Mouse (Mus musculus) limb, embryonic 10.5 days (tissue): ENCODE data around the gene Rhof. TPM values are rescaled to one million over a fixed set of nuclear protein-coding genes. Genes with fewer than 3 reads are reported as not detected.

ENCODE experiments used
- DNase-seq: peaks from one replicate; pipeline ENCODE4 v3.0.0-alpha.2; 2017; ENCODE audit warnings: low spot score
- H3K27ac ChIP-seq: fragments of 300-500 bp; sonication (generic); 2 replicates; pipeline ENCODE4 v1.5.1; 2016; ENCODE audit warnings: mild to moderate bottlenecking
- H3K27me3 ChIP-seq: fragments of 300-500 bp; sonication (generic); 2 replicates; pipeline ENCODE4 v1.6.1; 2016; ENCODE audit warnings: low read depth, mild to moderate bottlenecking; ENCODE audit not compliant: poor library complexity, severe bottlenecking
- H3K36me3 ChIP-seq: fragments of 300-500 bp; sonication (generic); 2 replicates; pipeline ENCODE4 v1.6.1; 2016; ENCODE audit warnings: mild to moderate bottlenecking, moderate library complexity
- H3K4me1 ChIP-seq: fragments of 300-500 bp; sonication (generic); 2 replicates; pipeline ENCODE4 v1.6.1; 2016
- H3K4me3 ChIP-seq: fragments of 300-500 bp; sonication (generic); 2 replicates; pipeline ENCODE4 v1.5.1; 2016; ENCODE audit warnings: mild to moderate bottlenecking, moderate library complexity
- H3K9me3 ChIP-seq: fragments of 300-500 bp; sonication (generic); replicated peaks from 2 replicates; pipeline ENCODE4 v1.6.1; 2016; ENCODE audit warnings: mild to moderate bottlenecking
- WGBS: fragments of 180-500 bp; shearing (Covaris S2); methylation state at CpG from one replicate; pipeline ENCODE4 v1.1.7; 2016; 5-methylcytosine and 5-hydroxymethylcytosine counted together
- polyA plus RNA-seq: library from polyadenylated mRNA; unstranded; fragments of >200 nt; fragmentation: Nextera tagmentation; extraction: Ambion mirVana; gene quantifications from 2 replicates; pipeline ENCODE4 v1.2.1, GENCODE M21; 2016

Rhof gene
- polyA plus RNA-seq, 1 experiment from 2014 or later = 2.0 TPM

DNA sequence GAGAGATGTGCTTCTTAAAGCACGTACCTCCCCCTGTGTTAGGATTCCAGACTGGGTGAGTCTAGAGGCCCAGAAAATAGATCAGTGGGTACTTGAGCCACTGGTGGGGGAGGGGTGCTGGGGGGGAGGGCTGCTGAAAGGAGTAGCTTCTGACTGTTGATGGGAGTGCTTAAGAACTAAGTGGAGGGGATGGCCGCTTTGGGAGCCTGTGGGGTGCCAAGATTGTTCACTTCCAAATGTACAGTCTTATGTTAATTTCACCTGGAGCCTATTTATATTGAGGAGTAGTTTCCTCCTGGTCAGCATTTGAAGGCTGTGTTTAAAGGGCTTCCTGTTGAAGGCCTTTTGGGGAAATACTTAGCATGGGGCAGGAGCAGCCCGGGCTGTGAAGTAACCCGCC, 25.5 kb upstream of the Rhof start:
- H3K27me3 ChIP-seq = no peaks in the 10 kb centered on the region
- 94% methylated on average over 4 of the region's 4 CpGs for WGBS

DNA sequence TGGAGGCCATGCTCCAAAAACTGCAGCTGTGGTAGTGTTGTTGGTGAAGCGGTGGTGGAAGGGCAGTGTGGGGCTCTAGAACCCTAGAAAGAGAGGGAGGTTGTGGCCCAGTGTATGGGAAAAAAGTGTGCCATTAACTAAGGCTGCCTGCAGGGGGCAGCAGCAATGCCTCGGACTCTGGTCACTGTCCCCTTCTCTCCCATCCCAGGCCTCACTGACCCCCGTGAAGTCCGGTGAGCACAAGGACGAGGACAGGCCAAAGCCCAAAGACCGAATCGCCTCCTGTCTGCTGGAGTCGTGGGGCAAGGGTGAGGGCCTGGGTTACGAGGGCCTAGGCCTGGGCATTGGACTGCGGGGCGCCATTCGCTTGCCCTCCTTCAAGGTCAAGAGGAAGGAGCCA, 24.3 kb upstream of the Rhof start:
- Histone ChIP-seq H3K4me1 (peaks cover 2% of the 10 kb centered on the region; the same call in 1 of the 2 replicates), H3K9me3 (no peaks in the 10 kb centered on the region), H3K27me3 (no peaks in the 10 kb centered on the region), H3K4me3 (no peak overlapping the region), H3K27ac (no peak overlapping the region), H3K36me3 (peaks cover 96% of the 10 kb centered on the region)
- DNase-seq = no peak
- WGBS = 91% methylated on average over 12 of the region's 12 CpGs

More for the DNA sequence above, 25.5 kb upstream of the Rhof start:
- peaks cover 96% of the 10 kb centered on the region for H3K36me3 ChIP-seq
- H3K4me3 ChIP-seq = no peak overlapping the region
- H3K4me1 ChIP-seq = 0 out of 2 replicates have a peak, but pooled peaks cover 2% of the 10 kb centered on the region
- no peaks in the 10 kb centered on the region for H3K9me3 ChIP-seq
- no peak overlapping the region for H3K27ac ChIP-seq
- DNase-seq = no peak

DNA sequence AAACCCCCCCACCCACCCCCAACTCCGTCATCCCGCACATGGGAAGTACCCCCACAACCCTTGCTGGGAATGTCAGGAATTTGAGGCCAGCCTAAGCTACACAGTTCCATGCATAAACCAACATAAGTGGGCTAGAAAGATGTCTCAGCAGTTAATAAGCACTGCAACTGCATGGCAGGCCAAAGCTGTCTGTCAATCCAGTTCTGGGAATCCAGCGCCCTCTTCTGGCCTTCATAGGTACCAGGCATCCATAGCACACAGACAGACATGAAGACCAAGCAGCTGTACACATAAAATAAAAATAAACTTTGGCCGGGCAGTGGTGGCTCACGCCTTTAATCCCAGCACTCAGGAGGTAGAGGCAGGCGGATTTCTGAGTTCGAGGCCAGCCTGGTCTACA, 22.9 kb upstream of the Rhof start:
- H3K36me3 ChIP-seq = peaks cover 96% of the 10 kb centered on the region
- DNase-seq = peak; percentile 67
- WGBS = 64% methylated on average over 7 of the region's 7 CpGs
- H3K9me3 ChIP-seq = no peaks in the 10 kb centered on the region
- H3K4me3 ChIP-seq = no peak overlapping the region
- peaks cover 16% of the 10 kb centered on the region for H3K4me1 ChIP-seq
- no peaks in the 10 kb centered on the region for H3K27me3 ChIP-seq
- no peak overlapping the region for H3K27ac ChIP-seq

DNA sequence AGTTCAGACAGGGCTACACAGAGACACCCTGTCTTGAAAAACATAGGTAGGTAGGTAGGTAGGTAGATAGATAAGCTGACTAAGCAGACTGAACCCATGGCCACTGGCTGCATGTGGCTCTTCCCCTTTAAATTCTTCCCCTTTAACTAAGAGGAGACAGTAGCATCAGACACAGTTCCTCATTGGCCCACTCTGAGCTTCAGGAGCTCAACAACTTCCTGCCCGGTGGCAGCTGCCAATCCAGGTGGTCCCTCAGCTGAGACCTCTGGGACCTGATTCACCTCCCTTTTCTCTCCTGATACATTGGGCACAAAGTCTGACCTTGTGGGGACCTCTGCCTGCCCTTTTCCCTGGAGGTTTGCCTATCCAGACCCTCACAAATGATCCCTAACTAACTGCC, 20.4 kb upstream of the Rhof start:
- H3K4me3 ChIP-seq = no peak overlapping the region
- H3K27me3 ChIP-seq = no peaks in the 10 kb centered on the region
- no peaks in the 10 kb centered on the region for H3K9me3 ChIP-seq
- peaks cover 96% of the 10 kb centered on the region for H3K36me3 ChIP-seq
- peaks cover 41% of the 10 kb centered on the region for H3K4me1 ChIP-seq
- WGBS = 83% methylated on average over 1 of the region's 1 CpGs
- no peak overlapping the region for H3K27ac ChIP-seq
- DNase-seq = no peak

DNA sequence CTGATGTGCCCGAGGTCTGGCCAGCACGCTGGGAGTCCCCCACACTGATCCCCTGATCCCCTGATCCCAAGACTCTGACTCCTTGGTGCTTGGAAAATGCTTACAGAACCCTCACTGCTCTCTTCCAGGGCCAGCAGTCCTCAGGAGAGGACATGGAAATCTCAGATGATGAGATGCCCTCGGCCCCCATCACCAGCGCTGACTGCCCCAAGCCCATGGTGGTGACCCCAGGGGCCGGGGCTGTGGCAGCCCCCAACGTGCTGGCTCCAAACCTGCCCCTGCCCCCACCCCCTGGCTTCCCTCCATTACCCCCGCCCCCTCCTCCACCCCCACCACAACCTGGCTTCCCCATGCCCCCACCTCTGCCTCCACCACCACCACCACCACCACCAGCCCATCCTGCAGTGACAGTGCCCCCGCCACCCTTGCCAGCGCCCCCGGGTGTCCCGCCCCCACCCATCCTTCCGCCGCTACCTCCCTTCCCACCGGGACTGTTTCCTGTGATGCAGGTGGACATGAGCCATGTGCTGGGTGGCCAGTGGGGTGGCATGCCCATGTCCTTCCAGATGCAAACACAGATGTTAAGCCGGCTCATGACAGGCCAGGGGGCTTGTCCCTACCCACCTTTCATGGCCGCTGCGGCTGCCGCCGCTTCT, 19.3 kb upstream of the Rhof start:
- Histone ChIP-seq H3K9me3 (no peaks in the 10 kb centered on the region), H3K36me3 (peaks cover 96% of the 10 kb centered on the region), H3K4me1 (peaks cover 41% of the 10 kb centered on the region), H3K27me3 (no peaks in the 10 kb centered on the region), H3K27ac (no peak overlapping the region), H3K4me3 (no peak overlapping the region)
- no peak for DNase-seq
- 96% methylated on average over 18 of the region's 19 CpGs for WGBS

DNA sequence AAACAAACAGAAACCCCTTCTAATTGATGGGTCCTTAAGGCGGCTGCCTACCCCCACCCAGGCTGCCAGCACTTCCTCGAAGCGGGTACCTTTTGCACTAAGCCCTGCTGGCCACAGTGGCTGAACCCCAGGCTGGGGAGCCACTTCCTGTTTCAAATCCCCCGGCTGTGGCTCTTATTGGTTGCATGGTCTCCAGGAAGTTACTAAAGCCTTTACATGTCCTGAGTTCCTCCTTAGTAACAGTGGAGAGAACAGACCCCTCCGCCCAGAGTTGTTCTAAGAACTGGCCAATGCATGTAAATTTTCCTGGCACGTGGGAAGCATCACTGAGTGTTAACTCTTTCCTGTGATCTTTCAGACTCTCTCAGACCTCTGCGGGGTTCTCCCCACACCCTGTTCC, 18.6 kb upstream of the Rhof start:
- peak overlapping the region; percentile 61; the same call in 1 of the 2 replicates for H3K27ac ChIP-seq
- H3K4me3 ChIP-seq = peak overlapping the region; percentile 42; the same call in 1 of the 2 replicates
- H3K36me3 ChIP-seq = peaks cover 97% of the 10 kb centered on the region
- peaks cover 47% of the 10 kb centered on the region for H3K4me1 ChIP-seq
- DNase-seq = no peak
- no peaks in the 10 kb centered on the region for H3K9me3 ChIP-seq
- H3K27me3 ChIP-seq = no peaks in the 10 kb centered on the region
- 50% methylated on average over 7 of the region's 7 CpGs for WGBS

DNA sequence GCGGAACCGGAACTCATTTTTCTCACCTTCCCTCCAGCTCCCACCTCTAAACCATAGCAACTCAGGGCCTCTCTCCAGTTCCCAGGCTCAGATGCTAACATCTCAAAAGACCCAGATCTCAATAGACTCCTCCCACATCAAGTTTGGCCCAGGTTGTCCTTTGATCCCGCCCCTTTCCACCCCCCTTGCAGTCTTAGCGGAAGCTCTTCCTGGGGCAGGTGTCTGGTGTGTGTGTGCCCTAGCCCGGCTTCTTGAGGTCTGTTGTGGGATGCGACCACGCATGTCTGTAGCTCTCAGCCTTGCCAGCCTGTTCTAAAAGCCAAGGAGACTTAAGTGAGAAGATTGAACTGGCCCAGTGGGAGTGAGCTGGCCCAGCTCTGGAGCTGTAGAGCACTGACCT, 18.1 kb upstream of the Rhof start:
- Histone ChIP-seq H3K36me3 (peaks cover 99% of the 10 kb centered on the region), H3K4me1 (peaks cover 51% of the 10 kb centered on the region), H3K9me3 (no peaks in the 10 kb centered on the region), H3K27me3 (no peaks in the 10 kb centered on the region), H3K27ac (peak overlapping the region; percentile 61; the same call in 1 of the 2 replicates), H3K4me3 (peak overlapping the region; percentile 42)
- WGBS = 47% methylated on average over 7 of the region's 7 CpGs
- DNase-seq = no peak

DNA sequence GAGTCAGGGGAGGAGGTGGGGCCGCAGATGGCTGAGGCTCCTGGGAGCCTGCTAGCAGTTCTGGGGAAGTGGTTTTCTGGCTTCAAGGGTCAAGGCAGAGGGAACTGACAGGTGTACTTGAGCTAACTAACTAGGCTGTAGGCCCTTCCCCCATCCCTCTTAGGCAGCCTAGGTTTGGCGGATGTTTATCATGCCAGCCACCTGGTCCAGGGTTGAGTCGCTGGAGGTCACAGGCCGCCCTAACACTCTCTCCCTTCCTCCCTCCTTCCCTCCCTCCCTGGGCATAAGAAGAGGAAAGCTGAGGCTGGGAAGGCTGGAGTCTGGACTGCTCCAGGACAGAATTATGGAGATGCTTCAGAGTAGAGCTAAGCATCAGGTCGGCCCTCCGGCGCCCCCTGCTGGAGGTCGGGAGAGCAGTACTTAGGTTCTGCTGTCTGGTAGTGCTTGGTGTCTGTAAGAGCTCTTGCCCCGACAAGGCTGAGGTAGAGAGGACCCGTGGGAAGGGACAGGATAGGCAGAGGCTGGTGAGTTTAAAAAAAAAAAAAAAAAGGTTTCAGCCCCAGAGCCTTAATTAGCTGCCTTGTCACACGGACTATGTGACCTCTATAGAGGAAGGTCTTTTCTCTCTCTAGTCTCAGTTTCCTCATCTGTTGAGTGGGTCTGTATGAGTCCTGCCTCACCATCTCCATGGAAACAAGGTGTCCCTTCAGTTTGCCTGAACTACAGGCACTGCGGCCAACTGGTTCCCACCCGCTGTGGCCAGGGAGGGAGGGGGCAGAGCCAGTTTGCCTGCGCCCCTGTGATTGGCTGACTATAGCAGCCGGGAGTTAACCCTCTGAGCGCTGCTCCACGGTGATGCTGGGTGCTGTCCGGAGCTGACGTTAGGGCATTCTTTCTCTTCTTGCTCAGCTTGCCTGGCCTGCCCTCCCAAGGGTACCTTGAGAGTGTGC, 17.2 kb upstream of the Rhof start:
- Histone ChIP-seq H3K9me3 (no peaks in the 10 kb centered on the region), H3K36me3 (peaks cover 99% of the 10 kb centered on the region), H3K27me3 (no peaks in the 10 kb centered on the region), H3K4me1 (peaks cover 60% of the 10 kb centered on the region), H3K27ac (0 out of 2 replicates have a peak overlapping the region, but pooled peaks have one; percentile 26), H3K4me3 (peak overlapping the region; percentile 42)
- 15% methylated on average over 19 of the region's 19 CpGs for WGBS
- peak; percentile 94 for DNase-seq

DNA sequence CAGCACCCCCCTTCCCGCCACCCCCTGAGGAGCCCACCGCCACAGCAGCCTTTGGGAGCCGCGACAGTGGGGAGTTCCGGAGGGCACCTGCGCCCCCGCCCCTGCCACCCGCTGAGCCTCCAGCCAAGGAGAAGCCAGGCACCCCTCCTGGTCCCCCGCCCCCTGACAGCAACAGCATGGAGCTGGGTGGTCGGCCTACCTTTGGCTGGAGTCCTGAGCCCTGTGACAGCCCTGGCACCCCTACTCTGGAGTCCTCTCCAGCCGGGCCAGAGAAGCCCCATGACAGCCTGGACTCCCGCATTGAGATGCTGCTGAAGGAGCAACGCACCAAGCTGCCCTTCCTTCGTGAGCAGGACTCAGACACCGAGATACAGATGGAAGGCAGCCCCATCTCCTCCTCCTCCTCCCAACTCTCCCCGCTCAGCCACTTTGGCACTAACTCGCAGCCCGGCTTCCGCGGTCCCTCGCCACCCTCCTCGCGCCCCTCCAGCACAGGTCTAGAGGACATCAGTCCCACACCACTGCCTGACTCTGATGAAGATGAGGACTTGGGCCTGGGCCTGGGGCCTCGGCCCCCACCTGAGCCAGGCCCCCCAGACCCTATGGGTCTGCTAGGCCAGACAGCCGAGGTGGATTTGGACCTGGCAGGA, 15.7 kb upstream of the Rhof start:
- H3K36me3 ChIP-seq = peaks cover 91% of the 10 kb centered on the region
- no peak for DNase-seq
- H3K4me1 ChIP-seq = peaks cover 72% of the 10 kb centered on the region
- no peaks in the 10 kb centered on the region for H3K27me3 ChIP-seq
- 86% methylated on average over 25 of the region's 25 CpGs for WGBS
- no peak overlapping the region for H3K4me3 ChIP-seq
- H3K9me3 ChIP-seq = no peaks in the 10 kb centered on the region
- H3K27ac ChIP-seq = no peak overlapping the region

DNA sequence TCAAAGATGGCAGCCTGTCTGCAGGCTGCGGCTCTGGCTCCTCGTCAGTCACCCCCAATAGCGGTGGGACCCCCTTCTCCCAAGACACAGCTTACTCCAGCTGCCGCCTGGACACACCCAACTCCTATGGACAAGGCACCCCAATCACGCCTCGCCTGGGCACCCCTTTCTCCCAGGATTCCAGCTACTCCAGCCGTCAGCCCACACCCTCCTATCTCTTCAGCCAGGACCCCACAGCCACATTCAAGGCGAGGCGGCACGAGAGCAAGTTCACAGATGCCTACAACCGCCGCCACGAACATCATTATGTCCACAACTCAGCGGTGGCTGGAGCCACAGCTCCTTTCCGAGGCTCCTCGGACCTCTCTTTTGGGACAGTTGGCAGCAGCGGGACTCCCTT, 15.1 kb upstream of the Rhof start:
- Histone ChIP-seq H3K27me3 (no peaks in the 10 kb centered on the region), H3K4me3 (no peak overlapping the region), H3K4me1 (peaks cover 75% of the 10 kb centered on the region), H3K36me3 (peaks cover 85% of the 10 kb centered on the region), H3K9me3 (no peaks in the 10 kb centered on the region), H3K27ac (no peak overlapping the region)
- no peak for DNase-seq
- WGBS = 83% methylated on average over 17 of the region's 17 CpGs

DNA sequence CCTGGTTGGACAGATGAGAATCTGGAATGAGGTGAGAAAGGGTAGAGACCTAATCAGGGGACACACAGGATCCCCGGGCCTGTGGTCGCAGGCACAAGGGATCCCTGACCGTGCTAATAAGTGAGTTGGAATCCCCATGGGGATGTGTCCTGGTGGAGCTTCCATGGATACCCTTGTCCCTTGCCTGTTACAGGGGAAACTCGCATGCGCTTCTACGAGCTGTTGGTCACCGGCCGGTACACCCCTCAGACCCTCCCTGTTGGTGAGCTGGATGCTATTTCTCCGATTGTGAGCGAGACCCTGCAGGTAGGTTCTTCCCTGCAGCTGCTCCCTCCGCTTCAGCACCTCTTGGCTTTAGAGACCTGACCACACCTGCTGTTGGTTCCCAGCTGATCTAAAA, 13.9 kb upstream of the Rhof start:
- Histone ChIP-seq H3K4me1 (peaks cover 71% of the 10 kb centered on the region), H3K9me3 (no peaks in the 10 kb centered on the region), H3K36me3 (peaks cover 73% of the 10 kb centered on the region), H3K4me3 (peak overlapping the region; percentile 99; the same call in 1 of the 2 replicates), H3K27me3 (no peaks in the 10 kb centered on the region), H3K27ac (no peak overlapping the region)
- no peak for DNase-seq
- WGBS = 87% methylated on average over 11 of the region's 11 CpGs

DNA sequence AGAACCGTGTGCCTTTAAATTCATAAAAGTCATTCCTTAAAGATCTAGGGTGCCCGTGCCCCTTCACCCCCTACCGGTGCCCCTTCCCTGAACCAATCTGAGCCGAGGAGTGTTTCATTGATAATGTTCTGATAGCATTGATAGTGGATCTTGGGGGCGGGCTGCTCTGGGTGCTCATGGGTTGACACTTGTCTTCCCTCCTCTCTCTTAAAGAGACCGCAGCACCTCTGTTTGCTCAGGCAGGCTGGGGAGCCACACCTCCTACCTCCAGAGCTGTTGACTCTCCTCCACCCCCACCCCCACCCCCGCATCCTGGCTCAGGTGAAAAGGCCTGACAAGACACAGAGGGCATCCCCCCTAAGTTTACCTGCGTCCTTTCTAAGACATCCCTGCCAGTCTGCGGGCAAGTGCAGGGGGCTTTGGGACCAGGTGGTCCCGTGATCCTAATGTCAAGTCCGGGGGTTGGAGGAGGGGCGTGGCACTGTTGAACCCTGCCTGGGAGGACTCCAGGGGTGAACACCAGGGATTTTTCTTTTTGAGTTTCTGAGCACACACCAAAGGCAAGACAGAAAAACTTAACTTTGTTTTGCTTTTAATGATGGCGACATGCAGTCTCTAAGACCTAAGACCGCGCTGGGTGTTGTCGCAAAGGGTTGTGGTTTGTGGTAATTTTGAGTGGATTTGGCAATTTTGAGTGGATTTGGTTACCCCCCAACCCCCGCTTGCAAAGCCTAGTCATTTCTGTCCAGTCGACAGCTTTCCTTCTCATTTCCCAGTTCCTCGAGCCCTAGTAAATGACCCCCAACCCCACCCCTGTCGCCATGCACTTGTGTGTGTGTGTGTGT, 12.5 kb upstream of the Rhof start:
- H3K27ac ChIP-seq = 0 out of 2 replicates have a peak overlapping the region, but pooled peaks have one; percentile 100
- no peaks in the 10 kb centered on the region for H3K9me3 ChIP-seq
- H3K4me3 ChIP-seq = peak overlapping the region; percentile 99
- WGBS = 43% methylated on average over 20 of the region's 20 CpGs
- no peaks in the 10 kb centered on the region for H3K27me3 ChIP-seq
- no peak for DNase-seq
- H3K4me1 ChIP-seq = peaks cover 57% of the 10 kb centered on the region
- H3K36me3 ChIP-seq = peaks cover 59% of the 10 kb centered on the region
